Mouse (Mus musculus) lung, adult 2 months (tissue): ENCODE results near the gene Cpne6.

ENCODE experiments used
- CTCF ChIP-seq: fragments of 200-500 bp; IDR thresholded peaks from 2 replicates; pipeline ENCODE4 v1.5.1; 2011; ENCODE audit warnings: mild to moderate bottlenecking, low read length, control low read depth; ENCODE audit not compliant: insufficient read depth
- POLR2A ChIP-seq: fragments of 200-500 bp; IDR thresholded peaks from 2 replicates; pipeline ENCODE4 v1.6.1; 2011; ENCODE audit warnings: low read depth, mild to moderate bottlenecking, control low read depth, low read length, borderline replicate concordance; ENCODE audit errors: extremely low read depth

DNA sequence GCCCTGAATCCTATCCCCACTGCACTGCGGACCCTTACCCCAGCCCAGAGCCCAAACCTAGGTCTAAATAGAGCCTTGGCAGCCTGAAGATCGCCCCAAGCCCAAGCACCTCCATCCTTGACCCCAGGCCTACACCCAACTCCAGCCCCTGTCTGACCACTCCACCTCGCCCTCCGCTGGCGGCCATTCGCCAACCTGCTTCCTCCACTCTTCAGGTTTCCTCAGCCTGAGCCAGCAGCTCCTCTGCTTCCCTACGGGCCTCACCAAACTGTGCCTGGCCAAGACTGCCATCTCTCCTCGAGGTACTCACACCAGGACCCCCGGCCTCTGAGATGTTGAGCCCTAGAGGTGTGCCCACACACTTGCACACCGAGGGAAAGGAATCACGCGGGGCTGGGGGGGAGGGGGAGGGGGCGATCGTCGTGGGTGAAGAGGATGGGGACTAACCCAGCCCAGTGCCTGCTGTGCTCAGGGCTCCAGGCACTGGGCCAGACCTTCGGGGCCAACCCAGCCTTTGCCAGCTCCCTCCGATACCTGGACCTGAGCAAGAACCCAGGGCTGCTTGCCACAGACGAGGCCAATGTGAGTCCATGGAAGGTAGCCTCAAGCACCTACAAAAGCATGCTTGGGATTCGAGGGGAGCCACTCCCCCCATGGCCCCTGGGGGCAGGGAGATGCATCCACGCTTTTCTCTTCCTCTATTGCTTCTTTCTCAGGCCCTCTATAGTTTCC lies 14.6 kb upstream of the Cpne6 start:
- no peak for TF ChIP-seq POLR2A
- TF ChIP-seq CTCF: no peak
